ENCODE assay signal across 20 mouse cellular contexts in genomic region chr13:92631450-92631849, GRCm38 (mm10). TPM values are rescaled to one million over a fixed set of nuclear protein-coding genes. Genes with fewer than 3 reads are reported as not detected.
DNase-seq lines count a peak whose midpoint lies in the region; ATAC-seq and TF ChIP-seq lines count a peak whose summit lies in the region.
"Had no signal": no experiment of that assay in that cellular context is flagged by ENCODE, and none has a peak within 500 bp of the region (broad histone marks: within the 10 kb centered on the region; RNA-seq: fewer than 3 reads in every experiment).

No protein-coding gene starts in this region.

- no peak for DNase-seq in embryonic facial prominence, embryonic 14.5 days (ENCODE audit: low spot score)
- no peak for DNase-seq in embryonic facial prominence, embryonic 10.5 days (ENCODE audit: low spot score)
- no peak for DNase-seq in liver, postnatal 0 days
- no peak for DNase-seq in neural tube, embryonic 10.5 days (ENCODE audit: extremely low spot score, low spot score)
- no peak for DNase-seq in embryo, embryonic 10 days (ENCODE audit: low spot score)
- DNase-seq: adrenal gland, postnatal 36 days; embryo, embryonic 11 days; right cerebral cortex, postnatal 4 days had no signal

- H3K4me3 ChIP-seq in embryonic facial prominence, embryonic 14.5 days (ENCODE audit: low read depth, low read length): no peak overlapping the region
- H3K4me3 ChIP-seq in embryonic facial prominence, embryonic 10.5 days: no peak overlapping the region
- no peak overlapping the region for H3K4me3 ChIP-seq in liver, embryonic 12.5 days
- H3K4me3 ChIP-seq in liver, postnatal 0 days (ENCODE audit: low read depth, low read length): no peak overlapping the region
- H3K4me3 ChIP-seq in neural tube, embryonic 14.5 days (ENCODE audit: low read depth, low read length): no peak overlapping the region
- H3K4me3 ChIP-seq: erythroblast, embryonic 14.5 days; left cerebral cortex, adult 2 months; limb, embryonic 12.5 days; liver, embryonic 15.5 days had no signal

- H3K9ac ChIP-seq in embryonic facial prominence, embryonic 14.5 days (ENCODE audit: low read depth, low read length): no peak overlapping the region
- H3K9ac ChIP-seq in liver, embryonic 12.5 days: no peak overlapping the region
- H3K9ac ChIP-seq in liver, postnatal 0 days (replicated peaks): no peak overlapping the region
- no peak overlapping the region for H3K9ac ChIP-seq in neural tube, embryonic 14.5 days (replicated peaks; ENCODE audit: low read depth, low read length)
- H3K9ac ChIP-seq: limb, embryonic 12.5 days; liver, embryonic 15.5 days had no signal

- H3K27ac ChIP-seq in embryonic facial prominence, embryonic 14.5 days (replicated peaks; ENCODE audit: low read depth, low read length): 0 out of 2 replicates have a peak overlapping the region, but pooled peaks have one; percentile 12
- H3K27ac ChIP-seq in embryonic facial prominence, embryonic 10.5 days (replicated peaks): no peak overlapping the region
- H3K27ac ChIP-seq in liver, embryonic 12.5 days: peak overlapping the region; percentile 10; the same call in 1 of the 2 replicates
- no peak overlapping the region for H3K27ac ChIP-seq in liver, postnatal 0 days (ENCODE audit: low read depth)
- H3K27ac ChIP-seq in neural tube, embryonic 14.5 days (ENCODE audit: low read depth, low read length): no peak overlapping the region
- H3K27ac ChIP-seq: limb, embryonic 12.5 days; liver, embryonic 15.5 days had no signal

- H3K9me3 ChIP-seq in embryonic facial prominence, embryonic 14.5 days (ENCODE audit: control insufficient read depth, low read length): 0 out of 2 replicates have a peak, but pooled peaks cover 2% of the 10 kb centered on the region
- no peaks in the 10 kb centered on the region for H3K9me3 ChIP-seq in embryonic facial prominence, embryonic 10.5 days
- H3K9me3 ChIP-seq in liver, embryonic 12.5 days (replicated peaks): 0 out of 2 replicates have a peak, but pooled peaks cover 6% of the 10 kb centered on the region
- no peaks in the 10 kb centered on the region for H3K9me3 ChIP-seq in liver, postnatal 0 days (ENCODE audit: low read length)
- H3K9me3 ChIP-seq in neural tube, embryonic 14.5 days (ENCODE audit: control insufficient read depth, low read length): no peaks in the 10 kb centered on the region
- H3K9me3 ChIP-seq: limb, embryonic 12.5 days; liver, embryonic 15.5 days had no signal

- TF ChIP-seq CTCF in liver, postnatal 0 days (IDR thresholded peaks at IDR 0.05; ENCODE audit: low read depth): no peak

- peaks cover 27% of the 10 kb centered on the region for H3K4me1 ChIP-seq in embryonic facial prominence, embryonic 14.5 days (ENCODE audit: control insufficient read depth, insufficient read depth, low read length)
- peaks cover 48% of the 10 kb centered on the region for H3K4me1 ChIP-seq in embryonic facial prominence, embryonic 10.5 days
- H3K4me1 ChIP-seq in liver, embryonic 12.5 days: peaks cover 87% of the 10 kb centered on the region
- peaks cover 21% of the 10 kb centered on the region for H3K4me1 ChIP-seq in liver, postnatal 0 days (ENCODE audit: insufficient read depth)
- H3K4me1 ChIP-seq in neural tube, embryonic 14.5 days (ENCODE audit: control insufficient read depth, insufficient read depth, low read length): peaks cover 9% of the 10 kb centered on the region; the same call in 1 of the 2 replicates

- TF ChIP-seq EP300 in liver, postnatal 0 days (IDR thresholded peaks at IDR 0.05; ENCODE audit: low read depth): no peak

- no peak for ATAC-seq in embryonic facial prominence, embryonic 14.5 days (ENCODE audit: low read depth)
- ATAC-seq in liver, embryonic 12.5 days: no peak
- ATAC-seq in liver, postnatal 0 days: no peak
- peak; percentile 26; the same call in 1 of the 2 replicates for ATAC-seq in neural tube, embryonic 14.5 days (ENCODE audit: low read depth)
- ATAC-seq in granulocyte monocyte progenitor cell, adult 5-6 weeks (replicated peaks; ENCODE audit: poor library complexity, severe bottlenecking): no peak

- WGBS in embryonic facial prominence, embryonic 14.5 days: 65% methylated on average over 4 of the region's 4 CpGs
- WGBS in embryonic facial prominence, embryonic 10.5 days: 86% methylated on average over 4 of the region's 4 CpGs
- 91% methylated on average over 4 of the region's 4 CpGs for WGBS in liver, embryonic 12.5 days (ENCODE audit: insufficient replicate concordance)
- WGBS in liver, postnatal 0 days (ENCODE audit: insufficient replicate concordance): 93% methylated on average over 4 of the region's 4 CpGs
- WGBS in neural tube, embryonic 14.5 days: 41% methylated on average over 4 of the region's 4 CpGs

- H3K4me2 ChIP-seq in embryonic facial prominence, embryonic 14.5 days (ENCODE audit: low read depth, low read length): no peak overlapping the region
- H3K4me2 ChIP-seq in liver, embryonic 12.5 days: no peak overlapping the region
- no peak overlapping the region for H3K4me2 ChIP-seq in liver, postnatal 0 days (ENCODE audit: low read depth, low read length)
- no peak overlapping the region for H3K4me2 ChIP-seq in neural tube, embryonic 14.5 days (ENCODE audit: low read depth, low read length)
- H3K4me2 ChIP-seq: limb, embryonic 12.5 days; liver, embryonic 15.5 days had no signal

- 0 out of 2 replicates have a peak, but pooled peaks cover 8% of the 10 kb centered on the region for H3K36me3 ChIP-seq in embryonic facial prominence, embryonic 14.5 days (ENCODE audit: control insufficient read depth, insufficient read depth, low read length)
- peaks cover 22% of the 10 kb centered on the region for H3K36me3 ChIP-seq in embryonic facial prominence, embryonic 10.5 days (replicated peaks)
- H3K36me3 ChIP-seq in liver, embryonic 12.5 days: peaks cover 50% of the 10 kb centered on the region
- peaks cover 18% of the 10 kb centered on the region; the same call in 1 of the 2 replicates for H3K36me3 ChIP-seq in liver, postnatal 0 days (replicated peaks; ENCODE audit: insufficient read depth, low read length)
- H3K36me3 ChIP-seq in neural tube, embryonic 14.5 days (ENCODE audit: control insufficient read depth, insufficient read depth, low read length): no peaks in the 10 kb centered on the region

- no peaks in the 10 kb centered on the region for H3K27me3 ChIP-seq in embryonic facial prominence, embryonic 14.5 days (replicated peaks; ENCODE audit: control insufficient read depth, insufficient read depth, low read length)
- H3K27me3 ChIP-seq in embryonic facial prominence, embryonic 10.5 days (replicated peaks; ENCODE audit: low read depth, poor library complexity, severe bottlenecking): no peaks in the 10 kb centered on the region
- H3K27me3 ChIP-seq in liver, embryonic 12.5 days (replicated peaks): no peaks in the 10 kb centered on the region
- H3K27me3 ChIP-seq in liver, postnatal 0 days (ENCODE audit: insufficient read depth, low read length): no peaks in the 10 kb centered on the region
- H3K27me3 ChIP-seq in neural tube, embryonic 14.5 days (ENCODE audit: control insufficient read depth, insufficient read depth, low read length): no peaks in the 10 kb centered on the region
- H3K27me3 ChIP-seq: limb, embryonic 12.5 days; liver, embryonic 15.5 days had no signal

RNA-seq across cellular contexts. Expression of gene Serinc5, which starts 20.6 kb away (rescaled TPM):
- 19.8 and 20.0 TPM in 2 replicates for polyA plus RNA-seq in embryonic facial prominence, embryonic 14.5 days (2014; fragmentation: Nextera tagmentation; extraction: Ambion mirVana)
- 11.6 TPM in 2 replicates for polyA plus RNA-seq in embryonic facial prominence, embryonic 10.5 days (2016; fragmentation: Nextera tagmentation; extraction: Ambion mirVana)
- polyA plus RNA-seq in liver, embryonic 12.5 days (2016; fragmentation: Nextera tagmentation; extraction: Ambion mirVana): 26.7 and 27.6 TPM in 2 replicates
- polyA plus RNA-seq in liver, postnatal 0 days (2015; fragmentation: Nextera tagmentation; extraction: Ambion mirVana): 9.3 and 12.2 TPM in 2 replicates
- 16.7 and 27.0 TPM in 2 replicates for polyA plus RNA-seq in neural tube, embryonic 14.5 days (2014; fragmentation: Nextera tagmentation; extraction: Ambion mirVana)
- 3.9 and 8.7 TPM in 2 replicates for total RNA-seq in granulocyte monocyte progenitor cell, adult 5-6 weeks (2014; fragmentation: Nextera tagmentation)
- total RNA-seq in granulocyte monocyte progenitor cell, adult 5-6 weeks (2017): 4.1 and 5.5 TPM in 2 replicates

RNA-seq across cellular contexts. Expression of gene Spz1, which starts 55.5 kb away (rescaled TPM):
- polyA plus RNA-seq in embryonic facial prominence, embryonic 14.5 days (2014; fragmentation: Nextera tagmentation; extraction: Ambion mirVana): not detected in 2 replicates
- not detected in 2 replicates for polyA plus RNA-seq in embryonic facial prominence, embryonic 10.5 days (2016; fragmentation: Nextera tagmentation; extraction: Ambion mirVana)
- not detected in 2 replicates for polyA plus RNA-seq in liver, embryonic 12.5 days (2016; fragmentation: Nextera tagmentation; extraction: Ambion mirVana)
- polyA plus RNA-seq in liver, postnatal 0 days (2015; fragmentation: Nextera tagmentation; extraction: Ambion mirVana): not detected in 2 replicates
- not detected in 2 replicates for polyA plus RNA-seq in neural tube, embryonic 14.5 days (2014; fragmentation: Nextera tagmentation; extraction: Ambion mirVana)
- not detected in 2 replicates for total RNA-seq in granulocyte monocyte progenitor cell, adult 5-6 weeks (2014; fragmentation: Nextera tagmentation)
- not detected in 2 replicates for total RNA-seq in granulocyte monocyte progenitor cell, adult 5-6 weeks (2017)
- total RNA-seq: adrenal gland, postnatal 36 days; hematopoietic stem cell, adult 5-6 weeks; layer of hippocampus, adult 18-20 months; left cerebral cortex, adult 2 months had no signal
- polyA plus RNA-seq: erythroblast, embryonic 14.5 days; heart, embryonic 14.5 days; kidney, embryonic 16.5 days; limb, embryonic 12.5 days; liver, embryonic 15.5 days; thymus, postnatal 0 days had no signal

Comparison
In these comparisons a context has a peak if more than half of its experiments do, and no peak if none do; other contexts are left out.
1. H3K27ac ChIP-seq: peak in embryonic facial prominence, embryonic 14.5 days (single experiment) and liver, embryonic 12.5 days (single experiment); none in embryonic facial prominence, embryonic 10.5 days (single experiment), liver, postnatal 0 days (single experiment) and neural tube, embryonic 14.5 days (single experiment).